Mouse (Mus musculus): ENCODE measurements around the gene Olfr938. TPM values are rescaled to one million over a fixed set of nuclear protein-coding genes. Genes with fewer than 3 reads are reported as not detected.

Gene Olfr938
- not detected for total RNA-seq (2022)

DNA sequence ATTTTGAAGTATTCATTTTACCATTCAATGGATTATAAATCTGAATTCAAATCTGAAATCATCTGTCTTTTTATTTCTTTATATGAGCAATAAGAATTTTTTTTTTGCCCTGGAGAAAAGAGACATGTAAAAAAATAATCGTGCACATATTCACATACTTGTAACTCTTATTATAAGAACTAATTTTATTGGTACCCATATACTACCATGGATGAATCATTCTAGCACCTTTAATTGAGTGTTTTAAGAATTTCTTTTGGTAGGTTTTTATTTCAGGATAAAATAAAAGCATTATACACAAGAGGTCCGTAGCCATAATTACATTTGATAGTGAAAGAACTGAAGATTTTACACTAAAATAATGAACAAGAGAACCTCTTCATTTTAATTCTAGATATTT, at the start of gene Olfr938:
Gene Olfr938, minus strand, starts transcription at position 101 of the 400 bp plus-strand sequence.
- no peak for DNase-seq (ENCODE audit: low spot score in 2 of 2)

- no peak for DNase-seq (ENCODE audit: low spot score in 2 of 2)
Observed at GRCm38 (mm10) chr9:39127831-39128230, 49.1 kb upstream of the Olfr938 start, which contains the start of gene Olfr27. Gene Olfr27 (plus strand): TSS chr9:39128131.

DNA sequence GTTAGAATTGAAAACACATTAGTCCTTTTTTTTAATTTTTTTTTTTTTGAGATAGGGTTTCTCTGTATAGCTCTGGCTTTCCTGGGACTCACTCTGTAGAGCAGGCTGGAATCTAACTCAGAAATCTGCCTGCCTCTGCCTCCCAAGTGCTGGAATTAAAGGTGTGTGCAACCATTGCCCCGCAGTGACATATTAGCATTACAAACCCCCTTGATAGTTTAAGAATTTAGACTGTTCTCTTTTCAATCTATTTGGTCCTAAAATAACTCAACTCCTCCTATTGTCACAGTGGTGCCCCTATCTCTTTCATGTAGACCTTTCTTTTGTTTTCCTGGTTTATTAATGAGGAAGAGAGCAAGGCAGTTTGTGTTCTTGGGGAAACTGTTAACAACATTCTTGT, 48.6 kb upstream of the Olfr938 start:
- no peak for DNase-seq (ENCODE audit: low spot score in 2 of 2)

DNA sequence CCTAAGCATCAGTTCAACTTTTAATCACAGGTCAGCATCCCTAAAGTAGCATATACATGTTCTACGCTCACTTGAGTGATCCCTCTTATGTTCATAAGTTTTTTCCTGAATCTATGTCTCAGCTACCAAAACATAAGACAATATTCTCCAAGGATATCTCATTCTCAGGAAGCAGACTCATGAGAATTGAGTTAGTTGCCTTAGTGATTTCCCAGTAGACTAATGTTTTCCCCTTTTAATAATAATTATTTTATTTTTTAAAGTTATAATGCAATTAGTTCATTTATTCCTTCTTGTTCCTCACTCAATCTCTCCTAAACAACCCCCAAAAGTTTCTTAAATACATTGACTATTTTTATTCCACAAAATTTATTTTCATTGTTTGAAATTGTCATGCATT, 13.8 kb downstream of the Olfr938 start, which contains the start of gene Olfr937:
Gene Olfr937, minus strand, starts transcription at position 101 of the 400 bp plus-strand sequence.
- no peak for DNase-seq (ENCODE audit: low spot score in 2 of 2)

Small RNA genes lying within 50 kb of the gene (microRNA-seq; reads per million reads assigned to microRNA genes)
- gene Gm25032 (0 reads per million in 2 experiments), gene Gm25529 (0 reads per million in 2 experiments)

Other genes starting within 250 kb of the Olfr938 start
- gene Olfr924, start 234.4 kb downstream of the Olfr938 start, total RNA-seq (2022) = not detected
- gene Olfr26, start 223.8 kb downstream of the Olfr938 start, total RNA-seq (2022) = not detected
- not detected for gene Olfr926, start 201.8 kb downstream of the Olfr938 start, total RNA-seq (2022)
- gene Olfr930, start 149.1 kb downstream of the Olfr938 start, total RNA-seq (2022) = not detected
- under 1 TPM in 1 of 4 experiments, not detected in 3; 0.10 TPM for gene Olfr933, start 106.6 kb downstream of the Olfr938 start, total RNA-seq (2022)
- not detected for gene Olfr934, start 90.6 kb downstream of the Olfr938 start, total RNA-seq (2022)
- gene Olfr935, start 79.2 kb downstream of the Olfr938 start, total RNA-seq (2022) = not detected
- not detected for gene Olfr146, start 55.5 kb downstream of the Olfr938 start, total RNA-seq (2022)
- not detected for gene Olfr937, start 13.9 kb downstream of the Olfr938 start, total RNA-seq (2022)
- gene Olfr27, start 49.2 kb upstream of the Olfr938 start, total RNA-seq (2022) = not detected
- gene Olfr943, start 87.4 kb upstream of the Olfr938 start, total RNA-seq (2022) = not detected
- gene Olfr944, start 123.0 kb upstream of the Olfr938 start, total RNA-seq (2022) = not detected
- not detected for gene Olfr1537, start 171.1 kb upstream of the Olfr938 start, total RNA-seq (2022)
- gene Olfr945, start 197.9 kb upstream of the Olfr938 start, total RNA-seq (2022) = not detected
- not detected for gene Olfr948, start 247.2 kb upstream of the Olfr938 start, total RNA-seq (2022)

Measured in layer of hippocampus, adult 8-10 months (tissue).